Mouse (Mus musculus): ENCODE data around the gene Gja1. TPM values are rescaled to one million over a fixed set of nuclear protein-coding genes. Genes with fewer than 3 reads are reported as not detected.

Gene Gja1
- polyA plus RNA-seq, 1 experiment from 2014 or later, result 142 TPM

GRCm38 (mm10) chr10:56406386-56407130 is 29.4 kb downstream of the Gja1 start:
- WGBS, result 82% methylated on average over 6 of the region's 6 CpGs
- no peak overlapping the region for H3K9ac ChIP-seq (replicated peaks; ENCODE audit: low read depth)
- H3K4me3 ChIP-seq (ENCODE audit: low read depth, low read length), result no peak overlapping the region
- no peaks in the 10 kb centered on the region for H3K9me3 ChIP-seq (ENCODE audit: low read length)
- H3K4me1 ChIP-seq (ENCODE audit: insufficient read depth, low read depth, low read length), result no peaks in the 10 kb centered on the region
- DNase-seq (ENCODE audit: low spot score) (no peak), ATAC-seq (no peak)
- H3K36me3 ChIP-seq (ENCODE audit: insufficient read depth, low read length), result no peaks in the 10 kb centered on the region
- TF ChIP-seq CTCF (IDR thresholded peaks at IDR 0.05) (peak; percentile 40; the same call in 1 of the 2 replicates), EP300 (IDR thresholded peaks at IDR 0.05) (no peak)
- H3K27ac ChIP-seq (ENCODE audit: low read length), result no peak overlapping the region
- H3K27me3 ChIP-seq (replicated peaks; ENCODE audit: insufficient read depth, low read length), result no peaks in the 10 kb centered on the region
- H3K4me2 ChIP-seq (replicated peaks; ENCODE audit: low read depth, low read length), result no peak overlapping the region

GRCm38 (mm10) chr10:56415894-56416570 is 38.9 kb downstream of the Gja1 start:
- H3K27ac ChIP-seq (ENCODE audit: low read length), result no peak overlapping the region
- ATAC-seq (no peak), DNase-seq (ENCODE audit: low spot score) (no peak)
- WGBS, result 55% methylated on average over 7 of the region's 7 CpGs
- no peak for TF ChIP-seq CTCF (IDR thresholded peaks at IDR 0.05)
- TF ChIP-seq EP300 (IDR thresholded peaks at IDR 0.05), result no peak
- H3K27me3 ChIP-seq (replicated peaks; ENCODE audit: insufficient read depth, low read length), result no peaks in the 10 kb centered on the region
- H3K9ac ChIP-seq (replicated peaks; ENCODE audit: low read depth), result no peak overlapping the region
- no peak overlapping the region for H3K4me2 ChIP-seq (replicated peaks; ENCODE audit: low read depth, low read length)
- no peaks in the 10 kb centered on the region for H3K4me1 ChIP-seq (ENCODE audit: insufficient read depth, low read depth, low read length)
- H3K9me3 ChIP-seq (ENCODE audit: low read length), result no peaks in the 10 kb centered on the region
- H3K36me3 ChIP-seq (ENCODE audit: insufficient read depth, low read length), result no peaks in the 10 kb centered on the region
- H3K4me3 ChIP-seq (ENCODE audit: low read depth, low read length), result no peak overlapping the region

- Histone ChIP-seq H3K27me3 (replicated peaks; ENCODE audit: insufficient read depth, low read length) (no peaks in the 10 kb centered on the region), H3K36me3 (ENCODE audit: insufficient read depth, low read length) (no peaks in the 10 kb centered on the region), H3K9ac (replicated peaks; ENCODE audit: low read depth) (no peak overlapping the region), H3K27ac (ENCODE audit: low read length) (no peak overlapping the region), H3K4me1 (ENCODE audit: insufficient read depth, low read depth, low read length) (no peaks in the 10 kb centered on the region), H3K9me3 (ENCODE audit: low read length) (no peaks in the 10 kb centered on the region), H3K4me3 (ENCODE audit: low read depth, low read length) (no peak overlapping the region), H3K4me2 (replicated peaks; ENCODE audit: low read depth, low read length) (no peak overlapping the region)
- WGBS, result 81% methylated on average over 4 of the region's 4 CpGs
- ATAC-seq (no peak), DNase-seq (ENCODE audit: low spot score) (no peak)
- TF ChIP-seq CTCF (IDR thresholded peaks at IDR 0.05), result no peak
- no peak for TF ChIP-seq EP300 (IDR thresholded peaks at IDR 0.05)
Observed at GRCm38 (mm10) chr10:56422518-56422917, 45.4 kb downstream of the Gja1 start.

GRCm38 (mm10) chr10:56425016-56425798 is 48.1 kb downstream of the Gja1 start:
- Histone ChIP-seq H3K4me2 (replicated peaks; ENCODE audit: low read depth, low read length) (no peak overlapping the region), H3K4me1 (ENCODE audit: insufficient read depth, low read depth, low read length) (no peaks in the 10 kb centered on the region), H3K27ac (ENCODE audit: low read length) (no peak overlapping the region), H3K36me3 (ENCODE audit: insufficient read depth, low read length) (no peaks in the 10 kb centered on the region), H3K27me3 (replicated peaks; ENCODE audit: insufficient read depth, low read length) (no peaks in the 10 kb centered on the region), H3K9me3 (ENCODE audit: low read length) (no peaks in the 10 kb centered on the region), H3K4me3 (ENCODE audit: low read depth, low read length) (no peak overlapping the region), H3K9ac (replicated peaks; ENCODE audit: low read depth) (no peak overlapping the region)
- 79% methylated on average over 15 of the region's 15 CpGs for WGBS
- DNase-seq (ENCODE audit: low spot score) (peak; percentile 27), ATAC-seq (peak; percentile 52)
- TF ChIP-seq EP300 (IDR thresholded peaks at IDR 0.05), result no peak
- TF ChIP-seq CTCF (IDR thresholded peaks at IDR 0.05), result no peak

- Histone ChIP-seq H3K4me1 (ENCODE audit: insufficient read depth, low read depth, low read length) (no peaks in the 10 kb centered on the region), H3K4me3 (ENCODE audit: low read depth, low read length) (no peak overlapping the region), H3K4me2 (replicated peaks; ENCODE audit: low read depth, low read length) (no peak overlapping the region), H3K27ac (ENCODE audit: low read length) (no peak overlapping the region), H3K9me3 (ENCODE audit: low read length) (no peaks in the 10 kb centered on the region), H3K36me3 (ENCODE audit: insufficient read depth, low read length) (no peaks in the 10 kb centered on the region), H3K27me3 (replicated peaks; ENCODE audit: insufficient read depth, low read length) (no peaks in the 10 kb centered on the region), H3K9ac (replicated peaks; ENCODE audit: low read depth) (no peak overlapping the region)
- ATAC-seq (peak; percentile 49), DNase-seq (ENCODE audit: low spot score) (peak; percentile 39)
- 53% methylated on average over 4 of the region's 4 CpGs for WGBS
- TF ChIP-seq EP300 (IDR thresholded peaks at IDR 0.05), result no peak
- no peak for TF ChIP-seq CTCF (IDR thresholded peaks at IDR 0.05)
Observed at GRCm38 (mm10) chr10:56426369-56426768, 49.2 kb downstream of the Gja1 start.

- DNase-seq (ENCODE audit: low spot score) (no peak), ATAC-seq (no peak)
- no peak overlapping the region for H3K27ac ChIP-seq (ENCODE audit: low read length)
- H3K9me3 ChIP-seq (ENCODE audit: low read length), result no peaks in the 10 kb centered on the region
- no peaks in the 10 kb centered on the region for H3K36me3 ChIP-seq (ENCODE audit: insufficient read depth, low read length)
- H3K4me1 ChIP-seq (ENCODE audit: insufficient read depth, low read depth, low read length), result no peaks in the 10 kb centered on the region
- H3K9ac ChIP-seq (replicated peaks; ENCODE audit: low read depth), result no peak overlapping the region
- TF ChIP-seq EP300 (IDR thresholded peaks at IDR 0.05) (no peak), CTCF (IDR thresholded peaks at IDR 0.05) (no peak)
- 59% methylated on average over 2 of the region's 2 CpGs for WGBS
- no peak overlapping the region for H3K4me3 ChIP-seq (ENCODE audit: low read depth, low read length)
- H3K4me2 ChIP-seq (replicated peaks; ENCODE audit: low read depth, low read length), result no peak overlapping the region
- no peaks in the 10 kb centered on the region for H3K27me3 ChIP-seq (replicated peaks; ENCODE audit: insufficient read depth, low read length)
Observed at GRCm38 (mm10) chr10:56427382-56427781, 50.3 kb downstream of the Gja1 start.
